Mouse (Mus musculus) ovary, adult 10 weeks (tissue): Measurements from ENCODE around the gene Tbrg4. TPM values are rescaled to one million over a fixed set of nuclear protein-coding genes. Genes with fewer than 3 reads are reported as not detected.

Experiments used
- polyA plus RNA-seq: library from polyadenylated mRNA; stranded (reverse); fragments of 350-450 nt; fragmentation: Illumina TruSeq; extraction: RNeasy Lipid Tissue Mini Kit (QIAGEN cat#74804); gene quantifications from one replicate; pipeline ENCODE4 v1.2.3, GENCODE M21; 2014

The Tbrg4 gene
- polyA plus RNA-seq = 0.97 TPM

DNA sequence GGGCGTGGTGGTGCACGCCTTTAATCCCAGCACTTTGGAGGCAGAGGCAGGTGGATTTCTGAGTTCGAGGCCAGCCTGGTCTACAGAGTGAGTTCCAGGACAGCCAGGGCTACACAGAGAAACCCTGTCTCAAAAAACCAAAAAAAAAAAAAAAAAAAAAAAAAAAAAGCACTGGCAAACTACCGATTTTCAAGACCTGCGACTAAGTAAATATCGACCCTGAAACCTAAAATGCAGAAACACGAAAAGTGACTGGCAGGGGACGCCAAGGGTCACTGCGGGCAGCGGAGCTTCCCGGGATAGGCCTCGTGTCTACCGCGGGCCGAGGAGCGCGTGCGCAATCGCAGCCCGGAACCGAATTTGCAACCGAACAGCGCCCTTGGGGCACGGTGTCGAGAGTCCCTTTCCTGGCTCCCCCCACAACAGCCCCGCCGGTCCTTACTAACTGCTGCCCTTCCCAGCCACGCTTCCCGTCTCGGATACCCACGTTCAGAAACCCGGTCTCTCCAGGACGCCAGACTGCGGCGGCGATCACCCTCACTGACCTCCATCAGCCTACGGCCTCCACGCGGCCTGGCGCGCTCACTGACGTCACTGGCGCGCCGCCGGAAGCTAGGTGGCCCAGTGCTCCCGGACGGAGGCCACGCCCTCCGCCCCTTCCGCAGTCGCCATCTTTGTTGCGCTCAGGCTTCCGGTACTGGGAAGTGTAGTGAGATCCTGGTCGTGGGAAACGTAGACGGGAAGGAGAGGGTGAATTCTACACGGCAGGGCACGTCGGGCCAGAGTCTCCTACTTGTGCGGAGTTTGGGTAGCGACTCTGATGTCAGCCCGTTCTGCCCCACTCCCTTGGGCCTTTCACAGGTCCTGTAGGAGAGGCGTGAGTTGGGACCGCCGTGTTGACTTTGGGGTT lies at the start of gene Tbrg4:
Gene Tbrg4 (minus strand): TSS at position 590 of the 910 bp plus-strand sequence.

DNA sequence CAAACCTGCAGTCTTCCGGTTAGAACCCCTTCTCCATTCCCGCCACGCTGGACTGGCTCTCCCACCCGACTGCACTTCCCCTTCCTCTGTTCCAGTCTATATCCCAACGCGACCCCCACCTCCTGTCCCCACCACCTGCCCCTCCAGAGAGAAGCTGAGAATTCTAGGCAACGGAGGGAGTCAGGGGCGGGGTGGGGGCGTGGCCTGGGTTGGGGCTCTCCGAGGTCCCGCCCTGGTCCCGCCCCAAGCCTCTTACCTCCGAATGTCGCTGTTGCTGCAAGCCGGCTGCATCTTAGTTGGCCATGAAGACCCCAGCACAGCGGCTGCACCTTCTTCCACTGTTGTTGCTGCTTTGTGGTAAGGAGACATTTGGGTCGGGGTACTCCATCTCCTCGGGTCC lies 32.4 kb upstream of the Tbrg4 start, which contains the start of gene Ramp3:
Gene Ramp3 (plus strand): TSS at position 251 of the 400 bp plus-strand sequence.

DNA sequence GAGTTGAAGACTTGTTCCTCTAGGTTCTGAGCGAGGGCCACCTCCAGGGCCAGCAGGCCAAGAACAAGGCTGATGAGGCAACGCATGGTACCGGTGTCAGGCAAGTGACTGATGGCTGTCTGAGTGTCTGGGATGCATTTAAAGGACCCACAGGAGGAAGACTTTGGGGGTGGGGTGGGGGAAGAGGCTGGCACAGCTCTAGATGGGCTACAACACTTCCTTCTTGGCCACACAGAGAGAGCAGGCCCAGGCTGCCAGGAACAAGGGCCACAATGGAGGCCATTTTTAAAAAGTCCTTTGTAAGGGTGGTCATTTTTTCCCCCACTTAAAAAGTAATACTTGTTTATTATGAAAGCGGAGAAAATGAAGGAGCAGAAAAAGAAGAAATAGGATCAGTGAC lies 12.7 kb upstream of the Tbrg4 start, which contains the start of gene Wap:
Gene Wap (minus strand): TSS at position 101 of the 400 bp plus-strand sequence.

DNA sequence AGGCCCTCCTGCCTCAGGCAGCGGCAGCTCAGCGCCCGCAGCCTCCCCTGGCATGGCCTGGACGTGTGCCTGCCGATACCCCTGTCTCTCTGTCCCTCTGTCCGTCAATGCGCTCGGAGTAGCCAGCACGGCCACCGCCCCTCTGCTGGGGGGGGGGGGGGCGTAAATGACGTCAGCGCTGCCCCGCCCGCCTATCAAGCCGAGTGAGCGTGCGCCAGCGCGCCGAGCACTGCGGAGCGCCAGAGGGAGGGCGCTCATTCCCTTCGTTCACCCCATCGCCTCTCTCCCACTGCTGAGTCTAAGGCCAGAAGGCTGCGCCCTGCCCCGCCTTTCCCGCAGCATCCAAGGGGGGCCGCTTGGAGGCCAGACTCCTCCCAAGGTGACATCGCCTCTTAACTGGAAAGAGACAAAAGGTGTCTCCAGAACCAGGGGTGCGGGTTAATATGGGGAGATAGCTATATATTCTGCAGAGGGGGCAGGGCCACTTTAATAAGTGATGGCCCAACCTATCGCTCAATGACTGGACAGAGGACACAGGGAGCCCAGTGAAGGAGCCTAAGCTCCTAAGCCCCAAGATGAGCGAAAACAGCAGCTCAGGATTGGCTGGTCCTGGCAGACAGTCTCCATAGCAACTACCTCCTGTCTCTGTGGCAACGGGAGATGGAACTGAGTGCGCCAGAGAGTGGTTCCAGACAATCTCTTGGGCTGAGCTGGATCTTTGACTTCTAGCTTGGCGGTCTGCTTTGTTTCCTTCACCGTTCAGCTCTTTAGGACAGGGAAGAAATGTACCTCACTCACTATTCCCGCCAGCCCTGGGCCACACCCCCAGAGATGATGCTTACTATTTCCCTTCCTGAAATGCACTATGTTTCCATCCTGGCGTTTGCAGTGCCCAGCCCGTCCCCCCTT lies 20.1 kb downstream of the Tbrg4 start, which contains the start of gene Nacad:
Gene Nacad (minus strand): TSS at position 563 of the 909 bp plus-strand sequence.

Other genes with a start within 250 kb of the Tbrg4 start
- 0.63 TPM for gene Zmiz2, start 237.0 kb downstream of the Tbrg4 start, polyA plus RNA-seq
- 1,012 TPM for gene Ppia, start 210.6 kb downstream of the Tbrg4 start, polyA plus RNA-seq
- 19.9 TPM for gene H2afv, start 181.6 kb downstream of the Tbrg4 start, polyA plus RNA-seq
- 347 TPM for gene Purb, start 150.2 kb downstream of the Tbrg4 start, polyA plus RNA-seq
- gene Myo1g, start 105.1 kb downstream of the Tbrg4 start, polyA plus RNA-seq = not detected
- 2.1 TPM for gene Ccm2, start 79.2 kb downstream of the Tbrg4 start, polyA plus RNA-seq
- gene Nacad, start 20.0 kb downstream of the Tbrg4 start, polyA plus RNA-seq = not detected
- not detected for gene Wap, start 12.6 kb upstream of the Tbrg4 start, polyA plus RNA-seq
- not detected for gene Ramp3, start 32.5 kb upstream of the Tbrg4 start, polyA plus RNA-seq
- not detected for gene Gm11983, start 211.6 kb upstream of the Tbrg4 start, polyA plus RNA-seq